Mouse (Mus musculus): ENCODE data around the gene Stard5. TPM values are rescaled to one million over a fixed set of nuclear protein-coding genes. Genes with fewer than 3 reads are reported as not detected.

Stard5 gene
- total RNA-seq, 2 experiments from 2014 or later = 19.5 to 22.9 TPM

Other genes with a start within 250 kb of the Stard5 start
- 1 to 10 TPM; 1.8 to 1.9 TPM for gene Tmc3, start 47.0 kb upstream of the Stard5 start, total RNA-seq (2021)
- gene Il16, start 113.8 kb downstream of the Stard5 start, total RNA-seq (2021) = 10 to 100 TPM in 1 of 2 experiments, 1 to 10 TPM in 1; 8.1 to 11.1 TPM
- gene Cfap161, start 162.9 kb downstream of the Stard5 start, total RNA-seq (2021) = not detected

Measured in heart, postnatal 10 days (tissue).